Mouse (Mus musculus): ENCODE measurements around the gene Cherp. TPM values are rescaled to one million over a fixed set of nuclear protein-coding genes. Genes with fewer than 3 reads are reported as not detected.

Gene Cherp
- 44.5 and 59.8 TPM in 2 replicates for polyA plus RNA-seq (2015; fragmentation: Nextera tagmentation; extraction: Ambion mirVana)

DNA sequence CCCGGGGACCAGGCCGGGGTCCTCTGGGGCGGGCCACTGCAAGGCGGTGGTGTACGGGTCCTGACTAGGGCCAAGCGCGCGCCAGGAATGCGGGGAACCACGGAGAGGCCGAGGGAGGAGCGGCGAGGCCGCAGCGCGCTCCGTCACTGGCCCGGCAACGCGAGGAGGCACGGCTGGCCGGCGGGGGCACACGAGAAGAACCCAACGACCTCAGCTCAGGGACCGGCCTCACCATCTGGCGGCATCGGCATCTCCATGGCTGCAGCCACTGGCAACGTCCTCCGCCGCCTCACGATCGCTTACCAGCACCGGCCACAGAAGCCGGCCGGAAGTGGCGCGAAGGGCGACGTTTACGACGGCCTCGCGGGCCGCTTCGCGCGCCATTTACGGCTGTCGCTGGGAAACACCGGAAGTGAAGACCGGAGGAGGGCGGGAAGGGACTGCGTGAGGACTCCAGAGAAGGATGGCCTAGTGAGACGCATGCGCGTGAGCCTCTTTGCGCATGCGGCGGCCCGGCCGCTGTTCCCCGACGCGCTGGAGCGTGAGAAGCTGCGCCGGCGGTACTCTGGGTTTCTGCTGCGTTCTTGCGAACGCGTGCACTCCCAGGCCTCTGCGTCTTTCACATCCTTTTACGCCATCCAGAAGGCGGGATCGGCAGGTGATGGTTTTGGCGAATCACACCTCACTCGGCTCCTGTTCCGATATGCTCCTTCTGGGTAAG, at the start of gene Cherp:
Gene Cherp, minus strand, starts transcription at position 401 of the 721 bp plus-strand sequence.
- H3K9me3 ChIP-seq: no peaks in the 10 kb centered on the region
- under 1% methylated on average over 72 of the region's 80 CpGs for WGBS
- peak within 1 kb of the TSS; percentile 61 for H3K4me3 ChIP-seq
- H3K27ac ChIP-seq (replicated peaks): peak within 1 kb of the TSS; percentile 85
- no peaks in the 10 kb centered on the region for H3K27me3 ChIP-seq
- H3K4me1 ChIP-seq (replicated peaks): peaks cover 29% of the 10 kb centered on the region
- H3K4me2 ChIP-seq: peak within 1 kb of the TSS; percentile 79
- H3K36me3 ChIP-seq: peaks cover 15% of the 10 kb centered on the region
- peak within 1 kb of the TSS; percentile 75 for H3K9ac ChIP-seq
- peak; percentile 97 for ATAC-seq (ENCODE audit: low FRiP score, low read depth)

DNA sequence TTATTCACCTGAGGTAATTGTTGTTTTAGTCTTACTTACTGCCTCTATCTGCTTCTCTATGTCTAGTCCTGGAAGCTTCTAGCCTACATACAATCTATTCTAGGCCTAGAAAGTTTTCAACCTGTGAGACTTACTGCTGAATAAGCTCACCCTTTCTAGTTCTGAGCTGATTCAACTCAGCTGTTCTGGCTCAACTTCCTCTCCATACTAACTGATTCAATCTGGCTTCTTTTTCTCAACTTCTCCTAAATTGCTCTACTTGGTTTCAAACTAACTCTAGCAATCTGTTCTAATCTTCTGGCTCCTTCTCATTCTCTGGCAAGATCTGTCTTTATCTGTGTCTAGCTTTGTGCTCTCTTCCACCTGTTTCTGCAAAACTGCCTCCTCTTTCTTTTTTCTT, 46.9 kb upstream of the Cherp start:
- Histone ChIP-seq H3K27me3 (no peaks in the 10 kb centered on the region), H3K9me3 (no peaks in the 10 kb centered on the region), H3K9ac (no peak overlapping the region), H3K27ac (replicated peaks) (no peak overlapping the region), H3K4me1 (replicated peaks) (no peaks in the 10 kb centered on the region), H3K4me3 (no peak overlapping the region), H3K4me2 (no peak overlapping the region), H3K36me3 (no peaks in the 10 kb centered on the region)
- no peak for ATAC-seq (ENCODE audit: low FRiP score, low read depth)

DNA sequence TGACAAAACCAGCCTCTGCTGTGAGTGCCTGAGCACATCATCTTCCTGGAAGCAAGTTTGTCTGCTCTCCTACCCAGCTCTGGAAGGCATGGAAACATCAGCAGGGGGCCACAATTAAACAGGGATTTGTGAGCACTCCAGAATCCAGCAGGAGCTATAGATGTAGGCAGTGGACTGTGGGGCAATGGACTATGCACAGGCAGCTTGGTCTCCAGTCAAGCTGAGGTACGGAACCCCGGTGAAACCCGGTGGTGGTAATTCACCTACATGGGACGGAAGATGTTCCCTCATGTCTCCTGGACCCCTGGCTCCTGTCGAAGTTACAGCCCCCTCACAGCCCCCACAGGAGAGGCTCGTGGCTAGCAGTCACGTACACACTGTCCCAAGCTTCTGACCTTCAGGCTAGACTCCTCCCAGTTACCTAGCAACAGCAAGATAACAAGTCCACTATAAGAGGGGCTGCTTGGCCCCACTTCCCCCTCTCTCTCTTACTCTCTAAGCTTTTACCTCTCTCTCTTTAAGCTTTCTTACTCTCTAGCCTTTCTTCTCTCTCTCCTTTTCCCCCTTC, 42.5 kb upstream of the Cherp start:
- 85% methylated on average over 7 of the region's 7 CpGs for WGBS
- no peak for ATAC-seq (ENCODE audit: low FRiP score, low read depth)
- Histone ChIP-seq H3K9me3 (no peaks in the 10 kb centered on the region), H3K4me1 (replicated peaks) (no peaks in the 10 kb centered on the region), H3K36me3 (no peaks in the 10 kb centered on the region), H3K27me3 (no peaks in the 10 kb centered on the region), H3K9ac (no peak overlapping the region), H3K4me3 (no peak overlapping the region), H3K4me2 (no peak overlapping the region), H3K27ac (replicated peaks) (no peak overlapping the region)

DNA sequence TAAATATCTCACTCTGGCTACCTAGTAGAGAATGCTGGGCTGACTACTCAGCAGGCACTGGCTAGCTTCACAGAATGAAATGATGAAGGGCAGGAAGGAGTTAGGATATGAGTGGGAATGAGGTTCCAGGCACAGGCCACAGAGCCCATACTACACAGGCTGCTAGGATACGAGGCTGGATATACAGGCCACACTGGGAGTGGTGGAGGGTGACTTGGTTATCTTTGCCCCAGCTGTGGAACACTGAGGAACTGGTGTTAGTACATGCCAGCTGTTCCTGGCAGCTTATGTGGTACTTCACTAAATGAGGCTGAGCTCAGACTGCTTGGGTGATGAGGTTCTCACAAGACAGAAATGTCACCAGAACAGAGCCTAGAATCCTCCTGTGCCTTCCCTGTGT, 38.1 kb upstream of the Cherp start:
- H3K4me3 ChIP-seq: no peak overlapping the region
- no peak overlapping the region for H3K9ac ChIP-seq
- no peaks in the 10 kb centered on the region for H3K27me3 ChIP-seq
- no peaks in the 10 kb centered on the region for H3K4me1 ChIP-seq (replicated peaks)
- H3K27ac ChIP-seq (replicated peaks): no peak overlapping the region
- no peak overlapping the region for H3K4me2 ChIP-seq
- no peak for ATAC-seq (ENCODE audit: low FRiP score, low read depth)
- no peaks in the 10 kb centered on the region for H3K36me3 ChIP-seq
- WGBS: 83% methylated on average over 1 of the region's 1 CpGs
- H3K9me3 ChIP-seq: no peaks in the 10 kb centered on the region

DNA sequence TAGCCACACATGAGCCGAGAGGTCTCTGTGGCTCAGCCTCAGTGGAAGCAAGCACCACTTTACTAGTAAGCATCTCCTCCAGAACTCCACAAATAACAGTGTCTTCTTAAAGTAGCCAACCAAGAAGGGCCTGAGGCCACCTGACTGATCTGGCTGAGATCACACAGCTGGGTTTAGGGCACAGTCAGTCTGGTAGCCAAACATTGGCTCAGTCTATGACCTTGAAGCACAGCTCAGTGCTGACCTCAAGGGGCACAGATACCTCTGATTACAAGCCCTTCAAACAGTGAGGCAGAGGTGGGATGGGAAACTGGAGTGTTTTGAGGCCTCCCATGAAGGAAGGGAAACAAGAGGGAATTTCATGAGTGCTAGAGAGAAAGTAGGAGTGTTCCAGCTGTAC, 37.6 kb upstream of the Cherp start:
- Histone ChIP-seq H3K36me3 (no peaks in the 10 kb centered on the region), H3K27ac (replicated peaks) (no peak overlapping the region), H3K4me2 (no peak overlapping the region), H3K27me3 (no peaks in the 10 kb centered on the region), H3K9me3 (no peaks in the 10 kb centered on the region), H3K4me1 (replicated peaks) (peaks cover 5% of the 10 kb centered on the region; the same call in 1 of the 2 replicates), H3K9ac (no peak overlapping the region), H3K4me3 (no peak overlapping the region)
- WGBS: 96% methylated on average over 1 of the region's 1 CpGs
- no peak for ATAC-seq (ENCODE audit: low FRiP score, low read depth)

DNA sequence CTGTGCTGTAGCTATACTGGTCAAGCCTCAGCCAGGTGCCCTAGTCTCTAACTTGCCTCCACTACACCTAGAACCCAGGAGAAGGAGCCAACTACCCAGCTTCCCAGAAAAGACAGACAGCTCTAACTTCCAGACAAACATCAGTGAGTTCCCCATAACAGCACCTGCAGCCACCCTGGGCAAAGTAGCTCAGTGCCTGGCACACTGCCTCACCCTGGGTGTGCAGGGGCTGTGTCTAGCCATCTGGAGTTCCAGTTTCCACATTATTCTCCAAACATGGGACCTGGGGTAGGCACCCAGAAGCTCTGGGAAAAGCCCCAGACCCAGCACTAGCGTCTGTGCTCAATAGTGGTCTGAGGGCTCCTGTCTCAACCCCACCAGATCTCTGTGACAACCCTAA, 32.5 kb upstream of the Cherp start:
- no peak for ATAC-seq (ENCODE audit: low FRiP score, low read depth)
- H3K4me3 ChIP-seq: no peak overlapping the region
- H3K4me2 ChIP-seq: no peak overlapping the region
- no peaks in the 10 kb centered on the region for H3K9me3 ChIP-seq
- peaks cover 25% of the 10 kb centered on the region; the same call in 1 of the 2 replicates for H3K4me1 ChIP-seq (replicated peaks)
- H3K27me3 ChIP-seq: no peaks in the 10 kb centered on the region
- no peak overlapping the region for H3K27ac ChIP-seq (replicated peaks)
- no peaks in the 10 kb centered on the region for H3K36me3 ChIP-seq
- 85% methylated on average over 1 of the region's 1 CpGs for WGBS
- no peak overlapping the region for H3K9ac ChIP-seq

DNA sequence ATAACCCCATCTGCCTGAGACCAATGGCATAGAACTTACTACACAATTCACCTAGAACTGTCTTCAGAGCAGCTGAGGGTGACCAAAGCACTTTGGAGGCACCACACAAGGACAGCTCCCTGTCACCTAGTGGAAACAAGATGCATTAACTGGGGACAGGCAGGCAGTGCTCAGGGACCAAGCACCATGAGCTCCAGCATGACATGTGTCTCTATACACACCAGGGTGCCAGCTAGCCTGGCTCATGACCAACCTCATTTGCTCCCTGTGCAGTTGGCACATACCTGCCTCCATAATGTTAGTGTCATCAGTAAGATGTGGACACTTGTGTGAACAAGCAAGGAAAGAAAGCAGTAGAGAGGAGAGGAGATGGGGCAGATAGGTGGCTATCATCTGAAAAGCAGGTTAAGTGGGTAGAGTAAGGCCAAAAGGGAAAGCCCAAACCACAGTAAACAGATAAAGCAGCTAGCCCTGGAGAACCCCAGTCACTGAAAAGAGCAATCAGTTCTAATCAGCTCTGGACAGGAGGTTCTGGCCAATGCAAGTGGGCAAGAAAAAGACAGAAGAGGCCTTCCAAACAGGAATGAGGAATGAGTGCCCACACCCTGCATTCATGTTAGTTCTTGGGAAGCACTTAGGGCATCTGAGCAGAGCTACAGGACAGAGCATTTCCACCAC, 29.8 kb upstream of the Cherp start:
- Histone ChIP-seq H3K4me3 (no peak overlapping the region), H3K9ac (no peak overlapping the region), H3K27me3 (no peaks in the 10 kb centered on the region), H3K9me3 (no peaks in the 10 kb centered on the region), H3K4me1 (replicated peaks) (peaks cover 25% of the 10 kb centered on the region; the same call in 1 of the 2 replicates), H3K27ac (replicated peaks) (no peak overlapping the region), H3K36me3 (no peaks in the 10 kb centered on the region), H3K4me2 (no peak overlapping the region)
- ATAC-seq (ENCODE audit: low FRiP score, low read depth): no peak

DNA sequence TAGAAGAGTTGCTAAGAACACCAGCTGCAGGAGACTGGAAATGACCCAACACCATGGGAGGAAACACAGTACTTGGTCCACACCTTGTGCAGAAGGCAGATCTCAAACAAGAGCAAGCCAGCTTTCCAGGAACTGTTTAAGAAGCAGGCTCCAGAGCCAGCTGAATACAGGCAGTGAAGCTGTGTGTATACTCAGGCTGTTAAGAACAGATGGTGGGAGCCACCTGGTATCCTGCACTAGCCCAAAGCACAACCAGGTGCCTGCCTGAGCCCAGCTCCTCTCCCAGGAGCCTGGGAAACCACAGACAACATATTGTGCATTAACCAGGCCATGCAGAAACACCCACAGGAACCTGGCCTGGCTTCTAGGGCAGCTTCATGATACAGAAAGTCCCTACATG, 29.1 kb upstream of the Cherp start:
- Histone ChIP-seq H3K4me1 (replicated peaks) (peaks cover 25% of the 10 kb centered on the region; the same call in 1 of the 2 replicates), H3K27me3 (no peaks in the 10 kb centered on the region), H3K4me2 (no peak overlapping the region), H3K9me3 (no peaks in the 10 kb centered on the region), H3K9ac (no peak overlapping the region), H3K4me3 (no peak overlapping the region), H3K27ac (replicated peaks) (no peak overlapping the region), H3K36me3 (no peaks in the 10 kb centered on the region)
- ATAC-seq (ENCODE audit: low FRiP score, low read depth): peak; percentile 39; the same call in 1 of the 2 replicates

DNA sequence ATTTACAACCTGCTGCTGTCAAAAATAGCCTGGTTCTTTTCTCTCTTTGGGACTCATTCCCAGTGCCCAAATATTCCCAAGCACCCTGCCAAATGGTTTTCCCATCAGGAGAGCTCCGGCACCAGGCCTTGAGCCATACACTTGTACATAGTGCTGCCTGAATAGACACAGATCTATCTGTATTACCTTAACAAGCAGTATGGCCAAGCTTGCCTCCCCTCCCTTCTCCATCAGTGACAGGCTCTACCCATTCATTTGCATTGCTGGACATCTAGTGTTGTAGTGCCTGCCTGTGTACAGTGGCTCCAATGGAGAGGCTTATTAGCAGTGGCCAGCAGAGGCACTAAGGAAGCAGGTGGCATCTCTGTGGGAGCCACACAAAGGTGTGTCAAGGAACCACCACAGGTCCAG, 25.5 kb upstream of the Cherp start:
- no peak for ATAC-seq (ENCODE audit: low FRiP score, low read depth)
- H3K27ac ChIP-seq (replicated peaks): no peak overlapping the region

DNA sequence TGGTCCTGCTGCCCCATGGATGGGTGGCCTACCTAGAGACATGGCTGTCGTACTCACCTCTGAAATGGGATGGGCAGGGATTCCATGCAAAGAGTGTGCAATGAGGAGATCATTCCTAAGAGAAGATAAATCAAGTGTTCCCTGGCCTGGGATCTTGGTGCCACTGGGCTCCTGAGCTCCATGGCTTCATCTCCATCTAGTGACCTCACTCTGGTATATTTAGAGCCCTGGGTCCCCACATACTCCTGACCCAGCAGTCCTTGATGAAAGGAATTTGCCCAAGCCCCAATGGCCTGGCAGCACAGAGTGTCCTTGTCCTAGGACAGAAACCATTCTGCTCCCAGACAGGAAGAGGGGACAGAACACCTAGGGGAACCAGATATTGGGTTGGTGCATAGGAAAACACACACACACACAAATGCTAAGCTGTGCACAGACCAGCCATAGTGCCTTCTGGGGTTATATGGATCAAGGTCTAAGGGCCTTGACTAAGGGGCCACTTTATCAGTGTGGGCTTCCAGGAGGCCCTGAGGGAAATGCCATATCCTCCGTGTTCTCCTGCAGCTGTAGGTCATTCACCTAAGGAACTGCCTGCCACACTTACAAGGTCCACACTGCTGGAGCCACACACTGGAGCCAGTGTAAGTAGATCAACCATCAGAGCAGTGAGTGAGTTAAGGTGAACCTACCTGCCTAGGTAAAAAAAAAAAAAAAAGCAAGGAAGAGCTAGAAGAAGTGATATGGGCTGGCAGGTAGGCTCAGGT, 24.7 kb upstream of the Cherp start:
- H3K9ac ChIP-seq: no peak overlapping the region
- WGBS: 94% methylated on average over 2 of the region's 2 CpGs

More for the DNA sequence above, 25.5 kb upstream of the Cherp start:
- Histone ChIP-seq H3K4me1 (replicated peaks) (0 out of 2 replicates have a peak, but pooled peaks cover 15% of the 10 kb centered on the region), H3K9ac (no peak overlapping the region), H3K9me3 (no peaks in the 10 kb centered on the region), H3K4me2 (no peak overlapping the region), H3K4me3 (no peak overlapping the region), H3K36me3 (peaks cover 16% of the 10 kb centered on the region), H3K27me3 (no peaks in the 10 kb centered on the region)
- WGBS: 86% methylated on average over 1 of the region's 1 CpGs

DNA sequence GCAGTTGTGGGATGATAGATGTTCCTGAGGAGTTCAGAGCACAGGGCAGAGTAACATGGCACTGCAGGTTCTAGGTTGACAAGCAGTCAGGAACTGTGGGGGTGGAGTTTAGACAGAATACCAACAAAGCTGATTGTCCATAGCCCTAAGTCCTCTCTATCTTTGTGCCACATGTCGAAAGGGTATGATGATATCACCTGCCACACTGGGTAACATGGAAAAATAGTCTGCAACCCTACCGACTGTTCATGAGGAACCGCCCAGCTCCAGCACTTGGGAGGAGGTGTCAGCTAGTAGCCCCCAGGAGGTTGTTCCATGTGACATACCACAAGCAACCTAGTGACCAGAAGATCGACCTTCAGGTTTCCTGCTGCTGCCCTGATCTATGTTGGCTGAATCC, 23.5 kb upstream of the Cherp start:
- no peak for ATAC-seq (ENCODE audit: low FRiP score, low read depth)
- no peaks in the 10 kb centered on the region for H3K27me3 ChIP-seq
- peaks cover 16% of the 10 kb centered on the region for H3K4me1 ChIP-seq (replicated peaks)
- H3K9me3 ChIP-seq: no peaks in the 10 kb centered on the region
- no peak overlapping the region for H3K4me2 ChIP-seq
- no peak overlapping the region for H3K4me3 ChIP-seq
- H3K9ac ChIP-seq: no peak overlapping the region
- H3K27ac ChIP-seq (replicated peaks): no peak overlapping the region
- peaks cover 23% of the 10 kb centered on the region for H3K36me3 ChIP-seq
- 92% methylated on average over 4 of the region's 4 CpGs for WGBS

More for the DNA sequence above, 24.7 kb upstream of the Cherp start:
- no peaks in the 10 kb centered on the region for H3K9me3 ChIP-seq
- H3K27ac ChIP-seq (replicated peaks): no peak overlapping the region
- H3K27me3 ChIP-seq: no peaks in the 10 kb centered on the region
- H3K4me1 ChIP-seq (replicated peaks): peaks cover 15% of the 10 kb centered on the region; the same call in 1 of the 2 replicates
- H3K4me2 ChIP-seq: no peak overlapping the region
- ATAC-seq (ENCODE audit: low FRiP score, low read depth): no peak
- peaks cover 23% of the 10 kb centered on the region for H3K36me3 ChIP-seq
- H3K4me3 ChIP-seq: no peak overlapping the region

DNA sequence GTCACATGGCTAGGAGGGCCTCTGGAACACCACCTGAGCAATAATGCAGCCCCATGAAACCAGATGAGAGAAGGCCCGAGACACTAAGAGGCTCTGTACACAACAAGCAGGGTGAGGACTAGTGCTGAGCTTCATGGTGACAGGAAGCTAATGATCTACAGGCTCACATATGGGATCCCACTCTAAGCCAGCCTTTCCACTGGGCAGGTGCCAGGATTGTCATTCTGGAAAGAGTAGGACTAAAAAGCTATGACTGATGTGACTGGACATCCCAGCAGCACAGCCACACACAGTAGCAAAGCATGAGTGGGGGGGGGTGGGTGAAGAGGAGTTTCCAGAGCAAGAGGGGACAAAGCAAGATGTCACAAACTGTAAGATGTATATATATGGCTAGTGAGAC, 22.9 kb upstream of the Cherp start:
- peaks cover 23% of the 10 kb centered on the region for H3K36me3 ChIP-seq
- H3K4me1 ChIP-seq (replicated peaks): peaks cover 16% of the 10 kb centered on the region
- no peak overlapping the region for H3K27ac ChIP-seq (replicated peaks)
- no peak overlapping the region for H3K4me3 ChIP-seq
- 81% methylated on average over 1 of the region's 1 CpGs for WGBS
- H3K4me2 ChIP-seq: no peak overlapping the region
- no peaks in the 10 kb centered on the region for H3K27me3 ChIP-seq
- no peaks in the 10 kb centered on the region for H3K9me3 ChIP-seq
- ATAC-seq (ENCODE audit: low FRiP score, low read depth): no peak
- H3K9ac ChIP-seq: no peak overlapping the region
